Mouse (Mus musculus) c-Kit-positive CD71-positive TER-119-positive erythroid progenitor cells, embryonic 14.5 days (primary cell): ENCODE results near the gene Sik1.

ENCODE experiments used
- DNase-seq: peaks from one replicate; pipeline ENCODE4 v3.0.0-alpha.2; 2013; ENCODE audit warnings: low spot score

Gene Sik1

DNA sequence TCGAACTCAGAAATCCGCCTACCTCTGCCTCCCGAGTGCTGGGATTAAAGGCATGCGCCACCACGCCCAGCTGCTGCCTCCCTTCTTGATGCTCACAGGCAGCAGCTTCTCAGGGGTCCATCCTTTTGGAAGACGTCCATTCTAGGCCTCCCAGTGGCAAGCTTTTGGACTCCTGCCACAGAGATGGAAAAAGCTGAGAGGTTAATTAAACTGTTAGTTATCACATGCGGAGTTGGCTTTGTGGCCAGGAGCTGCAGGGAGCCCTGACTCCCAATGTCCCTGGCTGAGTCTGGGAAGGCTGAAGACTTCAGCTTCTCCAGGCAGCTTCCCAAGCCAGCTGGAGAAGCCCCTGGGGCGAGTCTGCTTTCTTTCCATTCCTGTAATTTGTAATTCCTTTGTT is 49.6 kb downstream of the Sik1 start:
- DNase-seq, result no peak

DNA sequence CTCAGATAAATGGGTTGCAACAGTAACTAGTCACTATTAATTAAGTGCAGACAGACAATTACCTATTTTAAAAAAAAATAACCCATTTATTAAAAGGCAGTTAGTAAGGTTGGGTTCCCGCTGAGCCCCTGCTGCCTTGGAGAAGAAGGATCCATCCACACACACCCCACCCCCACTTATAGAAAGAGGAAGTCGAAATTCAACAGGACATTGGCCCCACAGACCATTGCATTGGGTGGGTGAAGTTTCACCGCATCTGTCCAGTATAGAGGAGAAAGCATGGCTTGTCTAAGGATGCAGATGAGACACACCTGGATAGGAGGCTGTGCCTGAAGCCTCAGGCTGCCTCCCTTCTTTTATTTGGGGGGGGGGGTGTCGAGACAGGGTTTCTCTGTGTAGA is 50.0 kb downstream of the Sik1 start:
- DNase-seq, result no peak

DNA sequence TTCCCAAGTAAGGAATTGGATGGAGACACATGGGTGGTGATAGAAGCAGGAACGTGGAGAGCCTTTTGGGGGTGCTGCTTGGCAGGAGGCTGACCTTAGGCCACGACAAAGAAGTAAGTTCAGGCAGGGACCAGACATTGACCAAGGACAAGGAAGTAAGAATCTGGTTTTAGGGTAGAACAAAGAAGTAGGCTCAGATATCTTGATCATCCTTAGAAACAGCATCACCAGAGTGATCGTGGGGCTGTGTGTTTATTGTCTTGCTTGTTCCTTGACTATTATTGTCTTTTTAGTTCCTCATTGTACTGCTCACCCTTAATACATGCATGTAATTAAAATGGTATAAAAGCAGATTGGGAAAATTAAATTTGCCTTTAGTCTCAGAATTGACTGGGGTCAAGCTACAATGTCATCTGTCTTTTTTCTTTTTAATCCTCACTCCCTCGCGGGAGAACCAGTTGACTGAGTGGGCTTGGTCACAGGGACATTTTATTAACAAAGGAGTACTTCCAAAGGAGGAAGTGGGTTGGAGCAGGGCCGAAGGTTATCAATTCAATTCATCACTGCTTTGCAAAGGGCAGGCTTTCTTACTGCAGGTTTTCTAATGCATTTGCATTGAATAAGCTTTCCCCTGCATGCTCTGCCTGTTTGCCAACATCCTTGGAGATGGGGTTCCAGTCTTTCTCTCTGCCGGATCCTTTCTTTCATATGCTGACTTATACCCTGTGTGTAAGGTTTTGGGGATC is 53.2 kb downstream of the Sik1 start:
- DNase-seq, result no peak

DNA sequence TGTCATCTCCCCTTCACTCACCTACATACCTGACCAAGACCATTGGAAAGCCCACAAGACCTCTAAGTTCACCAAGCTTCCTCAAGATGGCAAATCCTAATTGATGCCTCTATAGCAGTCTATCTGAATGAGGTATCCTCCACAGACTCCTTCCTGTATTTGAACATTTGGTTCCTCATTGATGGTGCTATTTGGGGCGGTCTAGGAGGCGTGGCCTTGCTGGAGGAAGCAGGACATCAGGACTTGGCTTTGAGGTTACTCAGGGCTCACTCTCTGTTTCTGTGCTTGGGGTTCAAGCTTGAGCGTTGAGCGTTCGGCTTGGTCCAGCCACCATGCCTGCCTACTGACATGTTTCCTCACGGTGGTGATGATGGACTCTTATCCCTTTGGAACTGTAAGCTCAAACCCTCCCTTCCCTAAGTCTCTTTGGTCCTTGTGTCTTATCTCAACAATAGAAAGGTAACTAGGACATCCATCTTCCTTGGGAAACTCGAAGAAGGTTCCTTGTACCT is 54.7 kb downstream of the Sik1 start:
- no peak for DNase-seq

DNA sequence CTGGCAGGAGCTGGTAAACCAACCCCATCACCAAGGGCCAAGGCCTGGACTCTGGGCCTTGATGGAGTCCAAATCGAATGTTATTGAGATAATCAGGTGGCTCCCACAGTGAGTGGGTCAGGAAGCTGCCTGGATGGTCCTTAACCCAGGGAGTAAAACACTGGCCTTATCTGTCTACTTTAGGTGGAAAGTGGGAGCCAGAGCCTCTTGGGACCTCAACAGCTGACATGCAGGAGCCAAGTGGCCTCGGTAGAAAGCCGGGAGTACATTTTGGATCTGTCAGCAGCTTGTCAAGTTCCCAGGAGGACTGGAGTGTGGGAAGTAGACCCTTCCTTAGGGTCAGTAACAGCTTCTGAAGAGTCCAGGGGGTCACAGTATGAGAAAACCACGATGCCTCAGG is 59.7 kb downstream of the Sik1 start:
- no peak for DNase-seq
